Mouse (Mus musculus): Measurements from ENCODE around the gene Tmem192. TPM values are rescaled to one million over a fixed set of nuclear protein-coding genes. Genes with fewer than 3 reads are reported as not detected.
"Not testable (repeated sequence)": the region's sequence is repeated elsewhere in the genome, so short reads cannot be mapped to it uniquely, and the experiment has no call there.

Gene Tmem192
- polyA plus RNA-seq, 1 experiment from 2014 or later, result 19.3 TPM

DNA sequence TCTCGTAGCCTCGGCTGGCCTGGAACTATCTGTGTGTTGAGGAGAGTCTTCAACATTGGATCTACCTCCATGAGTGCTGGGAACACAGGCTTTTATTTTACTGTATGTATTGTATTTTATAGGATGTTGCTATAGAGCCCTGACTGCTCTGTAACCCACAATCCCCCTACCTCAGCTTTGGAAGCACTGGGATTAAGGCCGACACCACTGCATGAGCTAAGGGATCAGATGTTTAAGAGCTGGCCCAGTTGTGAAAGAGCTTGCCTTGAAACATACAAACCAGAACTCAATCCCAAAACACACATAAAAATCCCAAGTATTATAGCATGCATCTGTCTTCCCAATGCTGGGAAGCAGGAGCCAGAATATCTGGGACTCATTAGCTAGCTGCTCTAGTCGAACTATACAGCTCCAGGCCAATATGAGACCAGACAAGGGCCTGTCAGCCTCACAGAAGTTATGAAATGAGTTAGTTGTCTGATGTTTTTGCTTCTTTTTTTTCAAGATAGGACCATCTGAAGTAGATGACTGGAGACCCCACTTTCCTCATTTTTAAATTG, 51.9 kb downstream of the Tmem192 start:
- Histone ChIP-seq H3K9ac (ENCODE audit: low read depth, low read length) (no peak overlapping the region), H3K9me3 (ENCODE audit: control insufficient read depth, low read length) (no peaks in the 10 kb centered on the region), H3K4me3 (ENCODE audit: low read depth, low read length) (no peak overlapping the region), H3K4me1 (replicated peaks; ENCODE audit: control insufficient read depth, insufficient read depth, low read length) (no peaks in the 10 kb centered on the region), H3K4me2 (replicated peaks; ENCODE audit: low read depth, low read length) (no peak overlapping the region), H3K27ac (ENCODE audit: low read depth, low read length) (no peak overlapping the region), H3K27me3 (ENCODE audit: control insufficient read depth, insufficient read depth, low read length) (no peaks in the 10 kb centered on the region), H3K36me3 (ENCODE audit: control insufficient read depth, insufficient read depth, low read length) (no peaks in the 10 kb centered on the region)
- no peak for DNase-seq (ENCODE audit: low spot score)
- no peak for ATAC-seq (ENCODE audit: low FRiP score)
- WGBS, result 91% methylated on average over 4 of the region's 4 CpGs

DNA sequence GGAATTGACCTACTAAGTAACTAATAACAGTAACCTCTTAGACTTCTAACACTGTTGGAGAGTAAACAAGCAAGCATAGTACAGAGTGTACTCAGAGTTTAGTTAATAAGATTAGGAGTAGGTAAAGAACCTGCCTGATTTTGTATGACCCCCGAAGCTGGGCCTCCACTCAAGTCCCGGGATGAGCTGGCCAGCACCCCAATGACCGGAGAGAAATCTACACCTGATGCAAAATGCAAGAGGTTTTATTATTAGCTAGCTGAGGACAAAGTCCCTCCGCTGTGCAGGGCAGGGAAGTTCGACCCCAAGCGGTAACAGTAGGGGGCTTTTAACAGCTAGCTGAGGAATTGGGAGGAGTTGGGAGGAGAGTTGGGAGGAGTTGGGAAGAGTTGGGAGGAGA, 60.6 kb downstream of the Tmem192 start:
- not testable (repeated sequence) for H3K27ac ChIP-seq (ENCODE audit: low read depth, low read length); H3K4me3 ChIP-seq (ENCODE audit: low read depth, low read length); H3K36me3 ChIP-seq (ENCODE audit: control insufficient read depth, insufficient read depth, low read length); H3K4me2 ChIP-seq (replicated peaks; ENCODE audit: low read depth, low read length); H3K4me1 ChIP-seq (replicated peaks; ENCODE audit: control insufficient read depth, insufficient read depth, low read length); DNase-seq (ENCODE audit: low spot score); H3K27me3 ChIP-seq (ENCODE audit: control insufficient read depth, insufficient read depth, low read length); ATAC-seq (ENCODE audit: low FRiP score); H3K9me3 ChIP-seq (ENCODE audit: control insufficient read depth, low read length); H3K9ac ChIP-seq (ENCODE audit: low read depth, low read length)
- 79% methylated on average over 6 of the region's 6 CpGs for WGBS

DNA sequence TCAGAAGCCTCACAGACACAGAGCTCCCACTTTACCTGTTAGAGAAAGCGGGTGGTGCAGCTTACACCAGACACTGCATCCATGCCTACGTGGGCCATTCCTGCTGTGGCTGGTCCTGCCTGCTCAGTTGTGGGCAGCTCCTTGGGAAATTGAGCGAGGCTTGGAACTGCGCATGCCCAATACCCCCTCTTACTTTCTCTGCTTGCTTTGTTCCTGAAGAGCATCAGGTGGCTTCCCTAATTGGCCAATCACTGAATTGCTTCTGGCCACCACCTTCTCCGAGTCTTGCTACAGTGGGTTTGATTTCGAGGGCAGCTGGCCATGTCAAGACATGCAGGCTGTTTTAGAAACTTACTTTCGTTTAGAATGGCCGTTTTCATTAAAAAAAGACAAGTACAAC, 71.4 kb downstream of the Tmem192 start, which contains the start of the genes Trim61 and Trim60:
Gene Trim61 (minus strand): TSS at position 101 of the 400 bp plus-strand sequence.
Gene Trim60 (minus strand): TSS at position 162 of the 400 bp plus-strand sequence.
- DNase-seq (ENCODE audit: low spot score) (no peak), ATAC-seq (ENCODE audit: low FRiP score) (no peak)
- Histone ChIP-seq H3K4me1 (replicated peaks; ENCODE audit: control insufficient read depth, insufficient read depth, low read length) (no peaks in the 10 kb centered on the region), H3K9ac (ENCODE audit: low read depth, low read length) (no peak within 1 kb of the TSS), H3K36me3 (ENCODE audit: control insufficient read depth, insufficient read depth, low read length) (no peaks in the 10 kb centered on the region), H3K4me3 (ENCODE audit: low read depth, low read length) (no peak within 1 kb of the TSS), H3K4me2 (replicated peaks; ENCODE audit: low read depth, low read length) (no peak within 1 kb of the TSS), H3K9me3 (ENCODE audit: control insufficient read depth, low read length) (no peaks in the 10 kb centered on the region), H3K27me3 (ENCODE audit: control insufficient read depth, insufficient read depth, low read length) (no peaks in the 10 kb centered on the region), H3K27ac (ENCODE audit: low read depth, low read length) (no peak within 1 kb of the TSS)
- 89% methylated on average over 8 of the region's 8 CpGs for WGBS

Other genes with a start within 250 kb of the Tmem192 start
- 236 and 238 TPM in 2 replicates for gene Msmo1, start 213.4 kb upstream of the Tmem192 start, polyA plus RNA-seq (2014; fragmentation: Nextera tagmentation; extraction: Ambion mirVana)
- 14.9 and 19.3 TPM in 2 replicates for gene Klhl2, start 97.2 kb upstream of the Tmem192 start, polyA plus RNA-seq (2014; fragmentation: Nextera tagmentation; extraction: Ambion mirVana)
- not detected in 2 replicates for gene Trim75, start 40.6 kb downstream of the Tmem192 start, polyA plus RNA-seq (2014; fragmentation: Nextera tagmentation; extraction: Ambion mirVana)
- gene Trim61, start 71.3 kb downstream of the Tmem192 start, polyA plus RNA-seq (2014; fragmentation: Nextera tagmentation; extraction: Ambion mirVana), result not detected in 2 replicates
- gene Trim60, start 71.4 kb downstream of the Tmem192 start, polyA plus RNA-seq (2014; fragmentation: Nextera tagmentation; extraction: Ambion mirVana), result not detected in 2 replicates
- 2.2 and 3.5 TPM in 2 replicates for gene Apela, start 90.2 kb downstream of the Tmem192 start, polyA plus RNA-seq (2014; fragmentation: Nextera tagmentation; extraction: Ambion mirVana)
- not detected in 2 replicates for gene Gm10663, start 127.8 kb downstream of the Tmem192 start, polyA plus RNA-seq (2014; fragmentation: Nextera tagmentation; extraction: Ambion mirVana)
- gene BC030870, start 182.4 kb downstream of the Tmem192 start, polyA plus RNA-seq (2014; fragmentation: Nextera tagmentation; extraction: Ambion mirVana), result not detected in 2 replicates